Mouse (Mus musculus) macrophage (primary cell): Measurements from ENCODE around the gene Nlrp3. TPM values are rescaled to one million over a fixed set of nuclear protein-coding genes. Genes with fewer than 3 reads are reported as not detected.

Experiments used
- H3K27ac ChIP-seq: fragments of 350-480 bp; formaldehyde crosslinking; 2 replicates; pipeline ENCODE4 v1.9.0; 2021
- H3K36me3 ChIP-seq: fragments of 350-480 bp; formaldehyde crosslinking; 2 replicates; pipeline ENCODE4 v1.9.0; 2021; ENCODE audit errors: inconsistent target
- H3K4me3 ChIP-seq: fragments of 350-480 bp; formaldehyde crosslinking; 2 replicates; pipeline ENCODE4 v1.9.0; 2021; ENCODE audit errors: inconsistent target
- H3K79me2 ChIP-seq: fragments of 350-480 bp; formaldehyde crosslinking; 2 replicates; pipeline ENCODE4 v1.9.0; 2021; ENCODE audit errors: inconsistent target
- WGBS: methylation state at CpG from one replicate; pipeline ENCODE4 v1.1.7; 2026; ENCODE audit warnings: inconsistent platforms; ENCODE audit not compliant: missing documents; 5-methylcytosine and 5-hydroxymethylcytosine counted together
- polyA plus RNA-seq: library from polyadenylated mRNA; stranded (reverse); fragments of 250-400 nt; gene quantifications from 3 replicates; pipeline ENCODE4 v1.2.4, GENCODE M21; 2018; ENCODE audit warnings: inconsistent platforms

The Nlrp3 gene
- polyA plus RNA-seq, 1 experiment from 2014 or later = 12.7 TPM

GRCm38 (mm10) chr11:59614120-59614519 is 72.8 kb downstream of the Nlrp3 start:
- WGBS = 48% methylated on average over 4 of the region's 4 CpGs
- no peaks in the 10 kb centered on the region for H3K79me2 ChIP-seq

More at GRCm38 (mm10) chr11:59614120-59614519, 72.8 kb downstream of the Nlrp3 start:
- H3K4me3 ChIP-seq = no peak overlapping the region
- H3K27ac ChIP-seq = no peak overlapping the region
- H3K36me3 ChIP-seq = no peaks in the 10 kb centered on the region

Other genes starting within 250 kb of the Nlrp3 start
- 0.10 to 0.41 TPM (median 0.34 TPM) in 3 replicates for gene Wnt9a, start 234.6 kb upstream of the Nlrp3 start, polyA plus RNA-seq
- gene Prss38, start 165.9 kb upstream of the Nlrp3 start, polyA plus RNA-seq = 0.11 TPM in 1 of 3 replicates, not detected in the others
- gene Jmjd4, start 91.5 kb upstream of the Nlrp3 start, polyA plus RNA-seq = 3.3 to 4.3 TPM (median 3.3 TPM) in 3 replicates
- 20.2 to 31.5 TPM (median 30.9 TPM) in 3 replicates for gene Snap47, start 90.4 kb upstream of the Nlrp3 start, polyA plus RNA-seq
- 1.2 to 1.7 TPM (median 1.6 TPM) in 3 replicates for gene Zfp867, start 69.1 kb upstream of the Nlrp3 start, polyA plus RNA-seq
- 10.8 to 16.3 TPM (median 11.7 TPM) in 3 replicates for gene Zkscan17, start 14.8 kb upstream of the Nlrp3 start, polyA plus RNA-seq
- gene Olfr222, start 34.7 kb downstream of the Nlrp3 start, polyA plus RNA-seq = not detected in 3 replicates
- not detected in 3 replicates for gene Olfr223, start 51.7 kb downstream of the Nlrp3 start, polyA plus RNA-seq
- 26.3 to 31.2 TPM (median 30.0 TPM) in 3 replicates for gene Mprip, start 119.7 kb downstream of the Nlrp3 start, polyA plus RNA-seq
- 0.79 TPM in 1 of 3 replicates, not detected in the others for gene Pld6, start 246.1 kb downstream of the Nlrp3 start, polyA plus RNA-seq